Mouse (Mus musculus): Measurements from ENCODE around the gene Pecr.

Gene Pecr

DNA sequence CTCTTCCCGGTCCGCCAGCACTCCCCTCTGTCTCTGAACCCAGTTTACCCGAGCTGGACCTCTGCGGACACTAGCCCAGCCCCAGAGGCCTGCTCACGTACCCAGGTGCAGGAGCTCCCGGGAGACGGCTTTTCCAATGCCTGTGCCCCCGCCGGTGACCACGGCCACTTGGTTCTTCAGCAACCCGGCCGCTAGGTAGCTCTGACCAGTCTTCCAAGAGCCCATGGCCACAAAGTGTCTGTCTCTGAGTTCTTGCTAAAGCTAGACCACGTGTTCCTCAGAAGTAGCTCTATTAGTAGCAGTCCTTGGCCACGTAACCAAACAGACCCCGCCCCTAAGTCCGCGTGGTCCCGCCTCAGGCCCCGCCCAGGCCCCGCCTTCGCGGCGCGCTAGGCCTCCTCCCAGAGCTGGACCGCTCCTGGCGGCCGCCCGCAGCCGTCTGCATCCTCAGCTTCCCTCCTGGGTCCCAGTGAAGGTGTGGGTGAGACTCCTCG lies at the start of gene Pecr, which contains the start of gene Tmem169:
Gene Pecr (minus strand): TSS at position 323 of the 494 bp plus-strand sequence.
Gene Tmem169 (plus strand): TSS at position 378 of the 494 bp plus-strand sequence.
- peak; percentile 89 for DNase-seq

DNA sequence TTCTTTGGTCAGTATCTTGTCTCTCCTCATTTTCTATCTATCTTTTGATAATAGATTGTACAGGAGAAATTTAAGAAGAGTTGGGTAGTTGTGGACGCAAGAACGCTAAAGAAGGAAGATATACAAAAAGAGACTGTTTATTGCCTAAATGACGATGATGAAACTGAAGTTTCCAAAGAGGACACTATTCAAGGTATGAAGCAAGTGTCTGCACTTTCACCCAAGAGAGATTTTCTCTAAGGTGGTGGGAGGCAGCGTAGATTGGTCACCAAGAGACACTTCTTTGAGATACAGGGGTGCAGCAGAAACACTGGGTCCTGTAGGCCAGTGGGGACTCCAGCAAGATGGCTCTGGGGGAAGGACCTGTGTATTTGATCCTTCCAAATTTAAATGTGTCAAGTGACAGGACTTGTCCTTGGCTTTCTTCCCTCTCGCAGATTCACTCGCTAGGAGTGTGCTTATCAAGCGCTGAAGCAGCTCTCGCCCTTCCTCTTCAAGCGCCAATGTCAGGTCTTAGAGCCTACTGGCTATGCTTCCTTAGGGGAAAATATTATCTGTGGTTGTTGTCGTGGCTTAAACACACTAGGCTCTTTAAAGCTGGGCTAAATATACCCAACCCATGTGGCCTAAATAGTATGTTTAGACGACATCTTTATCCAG lies 42.2 kb upstream of the Pecr start:
- DNase-seq, result no peak

- no peak for DNase-seq
These were observed 39.1 kb upstream of the Pecr start for GRCm38 (mm10) chr1:72323248-72323647.

GRCm38 (mm10) chr1:72320759-72321158 lies 36.6 kb upstream of the Pecr start:
- no peak for DNase-seq

- no peak for DNase-seq
These were observed 32.8 kb upstream of the Pecr start for GRCm38 (mm10) chr1:72316901-72317300.

DNA sequence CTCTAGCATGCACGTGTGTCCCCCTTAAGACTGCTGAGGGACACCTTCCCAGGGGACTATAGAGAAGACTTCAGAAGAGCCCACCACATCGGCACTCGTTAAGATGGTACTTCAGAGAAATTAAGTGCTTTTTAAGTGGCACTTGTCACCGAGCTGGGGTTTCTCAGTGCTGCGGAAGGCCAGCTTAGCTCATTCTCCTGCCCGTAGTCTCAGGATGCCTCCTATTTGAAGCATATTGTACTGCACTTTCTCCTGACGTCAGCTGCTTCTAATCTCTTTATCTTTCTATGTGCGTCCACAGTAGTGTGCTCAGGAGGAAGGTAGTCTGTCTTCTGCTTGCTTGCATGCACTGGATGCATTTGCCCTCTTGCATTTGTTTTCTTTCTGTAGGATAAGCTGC lies 32.3 kb upstream of the Pecr start:
- no peak for DNase-seq

- DNase-seq, result no peak
These were observed 31.3 kb upstream of the Pecr start for GRCm38 (mm10) chr1:72315447-72315846.

DNA sequence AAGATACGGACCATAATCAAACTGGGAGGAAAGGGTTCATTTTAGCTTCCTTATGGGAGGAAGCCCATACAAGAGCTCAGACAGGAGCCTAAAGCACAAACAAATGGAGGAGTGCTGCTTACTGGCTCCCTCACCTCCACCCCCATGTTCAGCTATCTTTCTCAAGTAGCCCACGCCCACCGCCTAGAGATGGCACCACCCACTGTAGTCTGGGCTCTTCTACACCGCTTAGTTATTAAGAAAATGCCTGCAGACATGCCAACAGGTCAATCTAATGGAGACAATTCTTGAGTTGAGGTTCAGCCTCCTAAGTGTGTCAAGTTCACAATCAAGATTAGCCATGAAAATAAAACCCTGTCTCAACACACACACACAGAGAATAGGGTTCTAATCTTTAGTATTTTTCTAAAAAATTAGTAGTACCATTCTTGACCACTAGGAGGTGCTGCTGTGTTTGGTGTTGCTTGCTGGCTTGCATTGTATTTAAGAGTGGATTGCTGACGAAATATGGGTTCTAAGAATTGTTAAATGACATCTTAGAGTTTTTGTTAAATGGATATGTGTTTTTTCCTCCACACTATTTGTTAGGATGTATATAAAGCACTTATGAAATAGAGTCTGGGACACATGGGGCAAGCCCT lies 29.4 kb upstream of the Pecr start:
- no peak for DNase-seq

- no peak for DNase-seq
These were observed 28.7 kb upstream of the Pecr start for GRCm38 (mm10) chr1:72312701-72313398.

DNA sequence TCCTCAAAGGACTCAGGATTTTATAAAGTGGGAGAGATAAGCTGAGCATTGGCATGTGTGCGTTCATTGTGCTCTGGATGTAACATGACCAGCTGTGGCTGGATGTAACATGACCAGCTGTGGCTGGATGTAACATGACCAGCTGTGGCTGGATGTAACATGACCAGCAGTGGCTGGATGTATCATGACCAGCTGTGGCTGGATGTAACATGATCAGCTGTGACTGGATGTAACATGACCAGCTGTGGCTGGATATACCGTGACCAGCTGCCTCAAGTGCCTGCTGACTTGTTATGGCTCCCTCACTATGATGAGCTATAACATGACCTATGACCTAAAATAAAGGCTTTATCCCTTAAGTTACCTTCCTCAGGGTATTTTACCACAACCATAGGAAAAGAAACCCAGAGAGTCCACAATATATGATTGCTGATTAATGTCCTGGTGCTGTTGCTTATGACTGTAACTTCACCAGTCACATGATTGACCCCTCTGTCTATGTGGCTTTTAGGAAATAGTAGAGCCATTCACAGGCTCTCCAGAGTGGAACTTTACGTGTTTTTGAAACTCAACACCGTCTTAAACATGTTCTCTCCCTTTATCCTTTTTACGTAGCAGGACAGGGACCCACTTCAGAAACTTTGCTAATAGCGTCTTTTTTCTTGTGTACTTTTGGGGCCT lies 25.8 kb upstream of the Pecr start:
- no peak for DNase-seq

GRCm38 (mm10) chr1:72308919-72309318 lies 24.8 kb upstream of the Pecr start:
- no peak for DNase-seq

- peak; percentile 89 for DNase-seq
These were observed 23.2 kb upstream of the Pecr start, which contains the start of gene Xrcc5 for GRCm38 (mm10) chr1:72307317-72307798. Gene Xrcc5 (plus strand): TSS chr1:72307421.

GRCm38 (mm10) chr1:72306679-72307181 lies 22.6 kb upstream of the Pecr start:
- DNase-seq, result peak; percentile 53

GRCm38 (mm10) chr1:72306241-72306640 lies 22.1 kb upstream of the Pecr start:
- DNase-seq, result no peak

GRCm38 (mm10) chr1:72301845-72302244 lies 17.7 kb upstream of the Pecr start:
- DNase-seq, result no peak

- DNase-seq, result no peak
These were observed 11.6 kb upstream of the Pecr start for GRCm38 (mm10) chr1:72295746-72296145.

- DNase-seq, result no peak
These were observed 10.0 kb upstream of the Pecr start for GRCm38 (mm10) chr1:72293869-72294663.

DNA sequence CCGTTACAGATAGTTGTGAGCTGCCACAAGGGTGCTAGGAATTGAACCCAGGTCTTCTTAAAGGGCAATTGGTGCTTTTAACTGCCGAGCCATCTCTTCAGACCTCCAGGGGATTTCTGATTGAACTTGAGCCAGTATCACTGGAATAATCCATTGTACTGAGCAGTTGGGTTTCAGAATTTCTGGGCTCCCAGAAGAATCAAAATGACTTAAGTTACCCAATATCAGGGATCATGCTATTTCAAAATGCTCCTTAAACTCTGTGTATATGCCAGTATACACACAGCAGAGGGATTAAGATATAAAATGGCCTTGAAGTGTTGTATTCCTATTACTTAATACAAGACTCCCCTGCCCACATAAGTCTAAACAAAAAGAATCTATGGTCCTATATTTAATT lies 7.8 kb upstream of the Pecr start:
- DNase-seq, result no peak

- DNase-seq, result no peak
These were observed 7.3 kb upstream of the Pecr start for GRCm38 (mm10) chr1:72291421-72291820.

DNA sequence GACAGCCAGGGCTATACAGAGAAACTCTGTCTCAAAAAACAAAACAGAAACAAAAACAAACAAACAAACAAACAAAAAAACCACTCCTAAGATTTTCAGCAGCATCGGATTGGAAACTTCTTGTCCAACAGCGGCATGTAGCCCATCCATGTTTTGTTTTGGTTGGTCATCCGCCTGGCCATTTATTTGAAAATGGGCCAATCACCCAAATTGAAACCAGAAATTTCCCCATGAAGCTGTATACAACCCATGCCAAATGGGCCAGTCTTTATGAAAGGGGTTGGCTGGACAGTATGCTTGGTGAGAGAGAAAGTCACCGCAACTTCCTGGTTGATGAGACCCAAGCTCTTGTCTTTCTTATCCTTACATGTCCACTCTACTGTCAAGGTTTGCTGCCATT lies 6.8 kb upstream of the Pecr start:
- no peak for DNase-seq

- no peak for DNase-seq
These were observed 4.5 kb upstream of the Pecr start for GRCm38 (mm10) chr1:72288527-72289150.
